In genomic region chr4:106707957-106708356, GRCm38 (mm10) we compare ENCODE assay signal across 9 mouse cellular contexts. TPM values are rescaled to one million over a fixed set of nuclear protein-coding genes. Genes with fewer than 3 reads are reported as not detected.
DNase-seq lines count a peak whose midpoint lies in the region; ATAC-seq and TF ChIP-seq lines count a peak whose summit lies in the region.
"Had no signal": no experiment of that assay in that cellular context is flagged by ENCODE, and none has a peak within 500 bp of the region (broad histone marks: within the 10 kb centered on the region; RNA-seq: fewer than 3 reads in every experiment).

No protein-coding gene starts in this region.

- no peak overlapping the region; the same call in 1 of the 2 replicates for H3K4me3 ChIP-seq in kidney, embryonic 16.5 days (ENCODE audit: low read length)
- no peak overlapping the region for H3K4me3 ChIP-seq in forebrain, postnatal 0 days (ENCODE audit: low read depth, low read length)
- no peak overlapping the region for H3K4me3 ChIP-seq in midbrain, embryonic 15.5 days

- no peak for DNase-seq in kidney, adult 8-10 months
- DNase-seq in ZHBTc4 (ENCODE audit: low read depth, low spot score), result peak; percentile 81
- no peak for DNase-seq in forebrain, postnatal 0 days
- DNase-seq in yolk sac, embryonic 10.5 days (ENCODE audit: low spot score), result no peak
- DNase-seq in embryo, embryonic 10.5 days (ENCODE audit: low spot score), result no peak

- 0 out of 2 replicates have a peak, but pooled peaks have one; percentile 5 for ATAC-seq in kidney, embryonic 16.5 days (ENCODE audit: low FRiP score, low TSS enrichment)
- ATAC-seq in forebrain, postnatal 0 days, result no peak
- peak; percentile 21; the same call in 1 of the 2 replicates for ATAC-seq in midbrain, embryonic 15.5 days (replicated peaks)
- ATAC-seq in monocyte, adult 5-6 weeks (replicated peaks; ENCODE audit: insufficient number of reproducible peaks, low FRiP score, low TSS enrichment, poor library complexity, severe bottlenecking), result no peak

- H3K36me3 ChIP-seq in kidney, embryonic 16.5 days (ENCODE audit: insufficient read depth, low read length), result no peaks in the 10 kb centered on the region
- no peaks in the 10 kb centered on the region for H3K36me3 ChIP-seq in forebrain, postnatal 0 days (ENCODE audit: insufficient read depth)
- no peaks in the 10 kb centered on the region for H3K36me3 ChIP-seq in midbrain, embryonic 15.5 days (replicated peaks)

- WGBS in kidney, embryonic 16.5 days, result 40% methylated on average over 5 of the region's 5 CpGs
- WGBS in forebrain, postnatal 0 days, result 39% methylated on average over 5 of the region's 5 CpGs
- 43% methylated on average over 5 of the region's 5 CpGs for WGBS in midbrain, embryonic 15.5 days

- H3K9me3 ChIP-seq in kidney, embryonic 16.5 days (ENCODE audit: low read length), result no peaks in the 10 kb centered on the region
- H3K9me3 ChIP-seq in forebrain, postnatal 0 days (ENCODE audit: low read length), result no peaks in the 10 kb centered on the region
- H3K9me3 ChIP-seq in midbrain, embryonic 15.5 days, result no peaks in the 10 kb centered on the region

- H3K4me1 ChIP-seq in kidney, embryonic 16.5 days (ENCODE audit: insufficient read depth, low read length), result peaks cover 4% of the 10 kb centered on the region; the same call in 1 of the 2 replicates
- peaks cover 19% of the 10 kb centered on the region for H3K4me1 ChIP-seq in forebrain, postnatal 0 days (ENCODE audit: insufficient read depth)
- peaks cover 21% of the 10 kb centered on the region for H3K4me1 ChIP-seq in midbrain, embryonic 15.5 days

- H3K27me3 ChIP-seq in kidney, embryonic 16.5 days (ENCODE audit: insufficient read depth, low read length), result no peaks in the 10 kb centered on the region
- no peaks in the 10 kb centered on the region for H3K27me3 ChIP-seq in forebrain, postnatal 0 days (ENCODE audit: insufficient read depth, low read length)
- no peaks in the 10 kb centered on the region for H3K27me3 ChIP-seq in midbrain, embryonic 15.5 days (replicated peaks)

- no peak for TF ChIP-seq CTCF in forebrain, postnatal 0 days (IDR thresholded peaks at IDR 0.05; ENCODE audit: low read depth)

- peak overlapping the region; percentile 39 for H3K4me2 ChIP-seq in kidney, embryonic 16.5 days (replicated peaks; ENCODE audit: low read depth, low read length)
- peak overlapping the region; percentile 33; the same call in 1 of the 2 replicates for H3K4me2 ChIP-seq in forebrain, postnatal 0 days (ENCODE audit: low read depth)
- H3K4me2 ChIP-seq in midbrain, embryonic 15.5 days, result no peak overlapping the region

- H3K27ac ChIP-seq in kidney, embryonic 16.5 days (ENCODE audit: low read length), result no peak overlapping the region
- no peak overlapping the region for H3K27ac ChIP-seq in forebrain, postnatal 0 days (ENCODE audit: low read depth, low read length)
- no peak overlapping the region for H3K27ac ChIP-seq in midbrain, embryonic 15.5 days

- no peak overlapping the region for H3K9ac ChIP-seq in kidney, embryonic 16.5 days (replicated peaks; ENCODE audit: low read length)
- H3K9ac ChIP-seq in forebrain, postnatal 0 days, result no peak overlapping the region
- no peak overlapping the region for H3K9ac ChIP-seq in midbrain, embryonic 15.5 days

RNA-seq across cellular contexts. Expression of gene Mroh7, which starts 22.8 kb away (rescaled TPM):
- polyA plus RNA-seq in kidney, embryonic 16.5 days (2015; fragmentation: Nextera tagmentation; extraction: Ambion mirVana), result 0.74 and 1.8 TPM in 2 replicates
- 0.95 and 1.5 TPM in 2 replicates for total RNA-seq in forebrain, postnatal 0 days (2014; rRNA removed)
- 0.30 and 0.71 TPM in 2 replicates for polyA plus RNA-seq in forebrain, postnatal 0 days (2015; fragmentation: Nextera tagmentation; extraction: Ambion mirVana)
- polyA plus RNA-seq in midbrain, embryonic 15.5 days (2015; fragmentation: Nextera tagmentation; extraction: Ambion mirVana), result 0.68 and 0.84 TPM in 2 replicates
- total RNA-seq in monocyte, adult 5-6 weeks (2017), result not detected in 3 replicates
- total RNA-seq: hematopoietic stem cell, adult 5-6 weeks had no signal

RNA-seq across cellular contexts. Expression of gene Fam151a, which starts 25.7 kb away (rescaled TPM):
- 6.8 and 8.1 TPM in 2 replicates for polyA plus RNA-seq in kidney, embryonic 16.5 days (2015; fragmentation: Nextera tagmentation; extraction: Ambion mirVana)
- not detected in 2 replicates for total RNA-seq in forebrain, postnatal 0 days (2014; rRNA removed)
- not detected in 2 replicates for polyA plus RNA-seq in forebrain, postnatal 0 days (2015; fragmentation: Nextera tagmentation; extraction: Ambion mirVana)
- polyA plus RNA-seq in midbrain, embryonic 15.5 days (2015; fragmentation: Nextera tagmentation; extraction: Ambion mirVana), result not detected in 2 replicates
- not detected in 3 replicates for total RNA-seq in monocyte, adult 5-6 weeks (2017)
- total RNA-seq: hematopoietic stem cell, adult 5-6 weeks had no signal

RNA-seq across cellular contexts. Expression of gene Ttc4, which starts 29.2 kb away (rescaled TPM):
- 126 and 139 TPM in 2 replicates for polyA plus RNA-seq in kidney, embryonic 16.5 days (2015; fragmentation: Nextera tagmentation; extraction: Ambion mirVana)
- 108 and 114 TPM in 2 replicates for total RNA-seq in forebrain, postnatal 0 days (2014; rRNA removed)
- polyA plus RNA-seq in forebrain, postnatal 0 days (2015; fragmentation: Nextera tagmentation; extraction: Ambion mirVana), result 78.2 and 89.1 TPM in 2 replicates
- polyA plus RNA-seq in midbrain, embryonic 15.5 days (2015; fragmentation: Nextera tagmentation; extraction: Ambion mirVana), result 158 TPM in 2 replicates
- 23.8 to 36.1 TPM (median 24.6 TPM) in 3 replicates for total RNA-seq in monocyte, adult 5-6 weeks (2017)

RNA-seq across cellular contexts. Expression of gene Pars2, which starts 57.1 kb away (rescaled TPM):
- 16.0 and 17.9 TPM in 2 replicates for polyA plus RNA-seq in kidney, embryonic 16.5 days (2015; fragmentation: Nextera tagmentation; extraction: Ambion mirVana)
- total RNA-seq in forebrain, postnatal 0 days (2014; rRNA removed), result 13.2 and 13.6 TPM in 2 replicates
- polyA plus RNA-seq in forebrain, postnatal 0 days (2015; fragmentation: Nextera tagmentation; extraction: Ambion mirVana), result 9.2 and 9.9 TPM in 2 replicates
- 9.7 and 10.4 TPM in 2 replicates for polyA plus RNA-seq in midbrain, embryonic 15.5 days (2015; fragmentation: Nextera tagmentation; extraction: Ambion mirVana)
- total RNA-seq in monocyte, adult 5-6 weeks (2017), result 0.96 to 5.3 TPM (median 4.0 TPM) in 3 replicates

Comparison
In these comparisons a context has a peak if more than half of its experiments do, and no peak if none do; other contexts are left out.
1. ATAC-seq: peak in kidney, embryonic 16.5 days (single experiment) and midbrain, embryonic 15.5 days (single experiment); none in forebrain, postnatal 0 days (single experiment) and monocyte, adult 5-6 weeks (single experiment).